Mouse (Mus musculus) midbrain, embryonic 16.5 days (tissue): Measurements from ENCODE around the gene Mfsd4b5. TPM values are rescaled to one million over a fixed set of nuclear protein-coding genes. Genes with fewer than 3 reads are reported as not detected.
"Not testable (repeated sequence)": the region's sequence is repeated elsewhere in the genome, so short reads cannot be mapped to it uniquely, and the experiment has no call there.

Experiments used
- ATAC-seq: fragments of 200-750 bp; cut with Nextera tagmentation; 2 replicates; pipeline ENCODE4 v1.8.0; 2017; ENCODE audit warnings: moderate TSS enrichment
- H3K27ac ChIP-seq: fragments of 300-500 bp; sonication (generic); 2 replicates; pipeline ENCODE4 v1.5.1; 2014; ENCODE audit warnings: mild to moderate bottlenecking, low read length, mixed read lengths
- H3K27me3 ChIP-seq: fragments of 300-500 bp; sonication (generic); 2 replicates; pipeline ENCODE4 v1.6.1; 2014; ENCODE audit warnings: low read depth, low read length, mixed read lengths; ENCODE audit not compliant: control insufficient read depth, insufficient read depth
- H3K36me3 ChIP-seq: fragments of 300-500 bp; sonication (generic); 2 replicates; pipeline ENCODE4 v1.6.1; 2014; ENCODE audit warnings: mild to moderate bottlenecking, low read length, moderate library complexity, mixed read lengths; ENCODE audit not compliant: control insufficient read depth, insufficient read depth
- H3K4me1 ChIP-seq: fragments of 300-500 bp; sonication (generic); 2 replicates; pipeline ENCODE4 v1.6.1; 2014; ENCODE audit warnings: mild to moderate bottlenecking, low read length, mixed read lengths; ENCODE audit not compliant: control insufficient read depth, insufficient read depth
- H3K4me2 ChIP-seq: fragments of 300-500 bp; sonication (generic); 2 replicates; pipeline ENCODE4 v1.6.1; 2014; ENCODE audit warnings: mild to moderate bottlenecking, low read length, mixed read lengths
- H3K4me3 ChIP-seq: fragments of 300-500 bp; sonication (generic); 2 replicates; pipeline ENCODE4 v1.5.1; 2014; ENCODE audit warnings: low read depth, mild to moderate bottlenecking, low read length, moderate library complexity, mixed read lengths
- H3K9ac ChIP-seq: fragments of 300-500 bp; sonication (generic); 2 replicates; pipeline ENCODE4 v1.6.1; 2014; ENCODE audit warnings: low read depth, low read length, mixed read lengths
- H3K9me3 ChIP-seq: fragments of 300-500 bp; sonication (generic); replicated peaks from 2 replicates; pipeline ENCODE4 v1.6.1; 2014; ENCODE audit warnings: mild to moderate bottlenecking, low read length, mixed read lengths; ENCODE audit not compliant: control insufficient read depth, poor library complexity, severe bottlenecking
- WGBS: fragments of 180-500 bp; shearing (Covaris S2); extraction: QIAGEN DNeasy Blood & Tissue Kit; methylation state at CpG from one replicate; pipeline ENCODE4 v1.1.7; 2014; 5-methylcytosine and 5-hydroxymethylcytosine counted together
- polyA plus RNA-seq: library from polyadenylated mRNA; unstranded; fragments of >200 nt; fragmentation: Nextera tagmentation; extraction: Ambion mirVana; gene quantifications from 2 replicates; pipeline ENCODE4 v1.2.1, GENCODE M21; 2015

The Mfsd4b5 gene
- polyA plus RNA-seq, 1 experiment from 2014 or later, result not detected

GRCm38 (mm10) chr10:39958266-39958665, 28.2 kb downstream of the Mfsd4b5 start:
- WGBS, result 74% methylated on average over 4 of the region's 4 CpGs
- Histone ChIP-seq H3K4me2 (no peak overlapping the region), H3K9me3 (no peaks in the 10 kb centered on the region), H3K9ac (no peak overlapping the region), H3K4me3 (no peak overlapping the region), H3K36me3 (no peaks in the 10 kb centered on the region), H3K27me3 (no peaks in the 10 kb centered on the region), H3K4me1 (peaks cover 3% of the 10 kb centered on the region; the same call in 1 of the 2 replicates), H3K27ac (no peak overlapping the region)
- ATAC-seq, result no peak

- no peaks in the 10 kb centered on the region for H3K36me3 ChIP-seq
These were observed 30.0 kb downstream of the Mfsd4b5 start for GRCm38 (mm10) chr10:39956340-39956878.

GRCm38 (mm10) chr10:39955163-39955562, 31.3 kb downstream of the Mfsd4b5 start:
- no peaks in the 10 kb centered on the region for H3K36me3 ChIP-seq
- no peaks in the 10 kb centered on the region for H3K27me3 ChIP-seq
- H3K4me1 ChIP-seq, result no peaks in the 10 kb centered on the region
- no peaks in the 10 kb centered on the region for H3K9me3 ChIP-seq
- no peak for ATAC-seq
- no peak overlapping the region for H3K4me3 ChIP-seq
- no peak overlapping the region for H3K27ac ChIP-seq
- H3K9ac ChIP-seq, result no peak overlapping the region
- H3K4me2 ChIP-seq, result no peak overlapping the region
- whole genome bisulfite sequencing, result 85% methylated on average over 2 of the region's 2 CpGs

More at GRCm38 (mm10) chr10:39956340-39956878, 30.0 kb downstream of the Mfsd4b5 start:
- no peak overlapping the region for H3K4me3 ChIP-seq
- WGBS, result 75% methylated on average over 2 of the region's 2 CpGs
- H3K9me3 ChIP-seq, result no peaks in the 10 kb centered on the region
- peaks cover 3% of the 10 kb centered on the region; the same call in 1 of the 2 replicates for H3K4me1 ChIP-seq
- no peak for ATAC-seq
- no peak overlapping the region for H3K27ac ChIP-seq
- no peak overlapping the region for H3K4me2 ChIP-seq
- H3K27me3 ChIP-seq, result no peaks in the 10 kb centered on the region
- H3K9ac ChIP-seq, result no peak overlapping the region

- Histone ChIP-seq H3K27ac (no peak overlapping the region), H3K4me3 (no peak overlapping the region), H3K9ac (no peak overlapping the region), H3K9me3 (no peaks in the 10 kb centered on the region), H3K36me3 (no peaks in the 10 kb centered on the region), H3K4me1 (no peaks in the 10 kb centered on the region), H3K27me3 (no peaks in the 10 kb centered on the region), H3K4me2 (no peak overlapping the region)
- WGBS, result 59% methylated on average over 2 of the region's 2 CpGs
- ATAC-seq, result no peak
These were observed 37.0 kb downstream of the Mfsd4b5 start for GRCm38 (mm10) chr10:39949377-39949954.

GRCm38 (mm10) chr10:39947195-39947594, 39.3 kb downstream of the Mfsd4b5 start:
- not testable (repeated sequence) for ATAC-seq
- 83% methylated on average over 3 of the region's 3 CpGs for WGBS

GRCm38 (mm10) chr10:39936553-39936952, 49.9 kb downstream of the Mfsd4b5 start:
- H3K4me3 ChIP-seq, result no peak overlapping the region
- no peak for ATAC-seq
- H3K9ac ChIP-seq, result no peak overlapping the region
- no peaks in the 10 kb centered on the region for H3K4me1 ChIP-seq
- H3K27ac ChIP-seq, result no peak overlapping the region
- no peaks in the 10 kb centered on the region for H3K9me3 ChIP-seq
- H3K36me3 ChIP-seq, result no peaks in the 10 kb centered on the region
- 86% methylated on average over 7 of the region's 7 CpGs for WGBS
- H3K4me2 ChIP-seq, result no peak overlapping the region
- no peaks in the 10 kb centered on the region for H3K27me3 ChIP-seq

More at GRCm38 (mm10) chr10:39947195-39947594, 39.3 kb downstream of the Mfsd4b5 start:
- H3K9me3 ChIP-seq, H3K4me3 ChIP-seq, H3K27me3 ChIP-seq, H3K4me2 ChIP-seq, H3K27ac ChIP-seq, H3K4me1 ChIP-seq, H3K9ac ChIP-seq, H3K36me3 ChIP-seq: not testable (repeated sequence)

- H3K27me3 ChIP-seq, result peaks cover 6% of the 10 kb centered on the region
- peak; percentile 68; the same call in 1 of the 2 replicates for ATAC-seq
- peak within 1 kb of the TSS; percentile 65 for H3K9ac ChIP-seq
- under 1% methylated on average over 39 of the region's 41 CpGs for WGBS
- peak within 1 kb of the TSS; percentile 48 for H3K4me3 ChIP-seq
- H3K4me1 ChIP-seq, result no peaks in the 10 kb centered on the region
- peak within 1 kb of the TSS; percentile 90 for H3K4me2 ChIP-seq
- no peaks in the 10 kb centered on the region for H3K9me3 ChIP-seq
- no peaks in the 10 kb centered on the region for H3K36me3 ChIP-seq
- no peak within 1 kb of the TSS for H3K27ac ChIP-seq
These were observed 59.8 kb downstream of the Mfsd4b5 start, which contains the start of gene Mfsd4b2 for GRCm38 (mm10) chr10:39926616-39927139. TSS of gene Mfsd4b2 (minus strand) at chr10:39926923.

GRCm38 (mm10) chr10:39924556-39924955, 61.9 kb downstream of the Mfsd4b5 start:
- H3K9me3 ChIP-seq, H3K4me3 ChIP-seq, ATAC-seq, H3K4me1 ChIP-seq, H3K27ac ChIP-seq, H3K27me3 ChIP-seq, H3K4me2 ChIP-seq, H3K36me3 ChIP-seq, H3K9ac ChIP-seq: not testable (repeated sequence)
- 75% methylated on average over 8 of the region's 8 CpGs for WGBS

GRCm38 (mm10) chr10:39912616-39913015, 73.8 kb downstream of the Mfsd4b5 start:
- Histone ChIP-seq H3K27me3 (no peaks in the 10 kb centered on the region), H3K4me2 (no peak overlapping the region), H3K4me3 (no peak overlapping the region), H3K9ac (no peak overlapping the region), H3K27ac (no peak overlapping the region), H3K4me1 (no peaks in the 10 kb centered on the region), H3K36me3 (no peaks in the 10 kb centered on the region), H3K9me3 (no peaks in the 10 kb centered on the region)
- ATAC-seq, result no peak
